Comparison of ENCODE assay signal across 10 mouse cellular contexts in the genomic region with DNA sequence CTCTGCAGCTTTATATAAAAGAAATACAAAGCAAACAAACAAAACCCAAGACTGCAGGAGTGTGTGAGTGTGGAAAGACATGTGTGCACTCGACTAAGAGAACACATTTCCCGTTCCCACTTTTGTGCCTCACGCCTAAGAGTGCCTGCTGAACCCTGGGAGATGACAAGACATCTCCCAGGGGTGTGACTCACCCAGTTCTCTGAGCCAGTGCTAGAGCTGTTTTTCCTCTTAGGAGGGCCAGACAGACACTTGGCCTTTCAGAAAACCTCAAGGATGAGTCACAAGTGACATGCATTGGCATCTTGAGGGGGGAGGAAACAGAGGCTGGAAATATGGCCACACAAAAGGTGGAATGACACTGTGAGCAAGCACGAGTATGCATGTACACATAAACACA.
DNase-seq lines count a peak whose midpoint lies in the region; ATAC-seq and TF ChIP-seq lines count a peak whose summit lies in the region.
"Had no signal": no experiment of that assay in that cellular context is flagged by ENCODE, and none has a peak within 500 bp of the region (broad histone marks: within the 10 kb centered on the region; RNA-seq: fewer than 3 reads in every experiment).

No protein-coding gene starts in this region.

- peak; percentile 48 for ATAC-seq in frontal cortex, adult (ENCODE audit: low TSS enrichment)
- no peak for ATAC-seq in midbrain, embryonic 15.5 days (replicated peaks)
- no peak for ATAC-seq in midbrain, postnatal 0 days (ENCODE audit: low FRiP score)
- no peak for ATAC-seq in neural tube, embryonic 15.5 days (ENCODE audit: low FRiP score)

- no peak for DNase-seq in frontal cortex, postnatal 14 days (ENCODE audit: low spot score in 2 of 2)
- no peak for DNase-seq in midbrain, postnatal 0 days (ENCODE audit: low spot score)
- no peak for DNase-seq in heart, embryonic 10.5 days (ENCODE audit: low spot score)
- no peak for DNase-seq in adrenal gland, postnatal 25 days
- no peak for DNase-seq in lung, postnatal 14 days
- DNase-seq: cerebellum, adult 11-12 months had no signal

- peaks cover 57% of the 10 kb centered on the region for H3K4me1 ChIP-seq in midbrain, embryonic 15.5 days
- H3K4me1 ChIP-seq in midbrain, postnatal 0 days (ENCODE audit: insufficient read depth, low read length) = peaks cover 20% of the 10 kb centered on the region
- H3K4me1 ChIP-seq in heart, embryonic 10.5 days = peaks cover 69% of the 10 kb centered on the region
- peaks cover 55% of the 10 kb centered on the region for H3K4me1 ChIP-seq in neural tube, embryonic 15.5 days

- no peaks in the 10 kb centered on the region for H3K9me3 ChIP-seq in midbrain, embryonic 15.5 days
- H3K9me3 ChIP-seq in midbrain, postnatal 0 days (ENCODE audit: low read length) = no peaks in the 10 kb centered on the region
- H3K9me3 ChIP-seq in heart, embryonic 10.5 days = no peaks in the 10 kb centered on the region
- H3K9me3 ChIP-seq in neural tube, embryonic 15.5 days (replicated peaks) = no peaks in the 10 kb centered on the region
- H3K9me3 ChIP-seq: stomach, embryonic 15.5 days had no signal

- H3K27ac ChIP-seq in midbrain, embryonic 15.5 days = peak overlapping the region; percentile 68
- no peak overlapping the region for H3K27ac ChIP-seq in midbrain, postnatal 0 days (ENCODE audit: low read depth, low read length)
- H3K27ac ChIP-seq in heart, embryonic 10.5 days = peak overlapping the region; percentile 53; the same call in 1 of the 2 replicates
- peak overlapping the region; percentile 66 for H3K27ac ChIP-seq in neural tube, embryonic 15.5 days (replicated peaks)
- H3K27ac ChIP-seq: stomach, embryonic 15.5 days had no signal

- H3K27me3 ChIP-seq in midbrain, embryonic 15.5 days (replicated peaks) = no peaks in the 10 kb centered on the region
- H3K27me3 ChIP-seq in midbrain, postnatal 0 days (ENCODE audit: insufficient read depth, low read length) = no peaks in the 10 kb centered on the region
- H3K27me3 ChIP-seq in heart, embryonic 10.5 days (ENCODE audit: insufficient read depth, poor library complexity, severe bottlenecking) = no peaks in the 10 kb centered on the region
- no peaks in the 10 kb centered on the region for H3K27me3 ChIP-seq in neural tube, embryonic 15.5 days (replicated peaks)
- H3K27me3 ChIP-seq: stomach, embryonic 15.5 days had no signal

- no peak overlapping the region for H3K4me3 ChIP-seq in midbrain, embryonic 15.5 days
- no peak overlapping the region for H3K4me3 ChIP-seq in midbrain, postnatal 0 days (ENCODE audit: low read depth, low read length)
- no peak overlapping the region for H3K4me3 ChIP-seq in heart, embryonic 10.5 days
- no peak overlapping the region for H3K4me3 ChIP-seq in neural tube, embryonic 15.5 days (replicated peaks)
- H3K4me3 ChIP-seq: stomach, embryonic 15.5 days had no signal

- H3K9ac ChIP-seq in midbrain, embryonic 15.5 days = no peak overlapping the region
- no peak overlapping the region for H3K9ac ChIP-seq in midbrain, postnatal 0 days (replicated peaks; ENCODE audit: low read length, poor library complexity, severe bottlenecking)
- no peak overlapping the region for H3K9ac ChIP-seq in neural tube, embryonic 15.5 days (replicated peaks)
- H3K9ac ChIP-seq: stomach, embryonic 15.5 days had no signal

- TF ChIP-seq CTCF in midbrain, postnatal 0 days (IDR thresholded peaks at IDR 0.05) = no peak

- H3K4me2 ChIP-seq in midbrain, embryonic 15.5 days = no peak overlapping the region
- H3K4me2 ChIP-seq in midbrain, postnatal 0 days (ENCODE audit: low read depth, low read length, poor library complexity, severe bottlenecking) = no peak overlapping the region
- H3K4me2 ChIP-seq in neural tube, embryonic 15.5 days = no peak overlapping the region
- H3K4me2 ChIP-seq: stomach, embryonic 15.5 days had no signal

- WGBS in midbrain, embryonic 15.5 days = 68% methylated on average over 4 of the region's 4 CpGs
- WGBS in midbrain, postnatal 0 days = 61% methylated on average over 4 of the region's 4 CpGs
- WGBS in heart, embryonic 10.5 days = 36% methylated on average over 4 of the region's 4 CpGs
- WGBS in neural tube, embryonic 15.5 days = 67% methylated on average over 4 of the region's 4 CpGs

- no peaks in the 10 kb centered on the region for H3K36me3 ChIP-seq in midbrain, embryonic 15.5 days (replicated peaks)
- H3K36me3 ChIP-seq in midbrain, postnatal 0 days (ENCODE audit: insufficient read depth, low read length) = no peaks in the 10 kb centered on the region
- no peaks in the 10 kb centered on the region for H3K36me3 ChIP-seq in heart, embryonic 10.5 days
- no peaks in the 10 kb centered on the region for H3K36me3 ChIP-seq in neural tube, embryonic 15.5 days
- H3K36me3 ChIP-seq: stomach, embryonic 15.5 days had no signal
